Mouse (Mus musculus): ENCODE results near the gene Slc3a1. TPM values are rescaled to one million over a fixed set of nuclear protein-coding genes. Genes with fewer than 3 reads are reported as not detected.

The Slc3a1 gene
- polyA plus RNA-seq, 1 experiment = 289 TPM

DNA sequence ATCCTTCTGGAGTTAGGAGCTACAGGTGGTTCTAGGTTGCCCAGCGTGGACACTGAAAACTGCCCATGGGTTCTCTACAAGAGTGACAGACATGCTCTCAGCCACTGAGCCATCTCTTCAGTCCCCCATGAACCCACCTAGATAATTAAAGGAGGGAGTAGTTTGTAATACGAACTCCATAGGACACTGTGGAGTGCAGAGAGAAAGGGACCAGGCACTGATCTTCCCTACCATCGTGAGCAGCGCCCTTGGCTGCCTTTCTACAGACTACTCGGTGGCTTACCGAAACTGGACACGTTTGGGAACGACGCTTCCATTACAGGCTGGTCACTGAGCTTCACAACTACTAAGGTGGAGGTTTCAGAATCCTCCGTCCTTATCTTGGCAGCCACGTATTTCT, 52.6 kb downstream of the Slc3a1 start:
- no peaks in the 10 kb centered on the region for H3K27me3 ChIP-seq (replicated peaks; ENCODE audit: control insufficient read depth, insufficient read depth, low read length)
- WGBS = 94% methylated on average over 11 of the region's 11 CpGs
- H3K27ac ChIP-seq (ENCODE audit: insufficient read depth, low read depth, low read length) = no peak overlapping the region
- no peak for DNase-seq
- TF ChIP-seq CTCF (conservative IDR thresholded peaks at IDR 0.05; ENCODE audit: insufficient read depth, insufficient read length, low read depth, low read length) (no peak), POLR2A (IDR thresholded peaks at IDR 0.05; ENCODE audit: low read depth, low read length) (no peak)
- no peaks in the 10 kb centered on the region for H3K4me1 ChIP-seq (ENCODE audit: control insufficient read depth, insufficient read depth, low read length)
- no peak overlapping the region for H3K4me3 ChIP-seq (ENCODE audit: insufficient read depth, low read depth, low read length)
- peaks cover 4% of the 10 kb centered on the region; the same call in 1 of the 2 replicates for H3K36me3 ChIP-seq (ENCODE audit: control insufficient read depth, insufficient read depth, low read length)

DNA sequence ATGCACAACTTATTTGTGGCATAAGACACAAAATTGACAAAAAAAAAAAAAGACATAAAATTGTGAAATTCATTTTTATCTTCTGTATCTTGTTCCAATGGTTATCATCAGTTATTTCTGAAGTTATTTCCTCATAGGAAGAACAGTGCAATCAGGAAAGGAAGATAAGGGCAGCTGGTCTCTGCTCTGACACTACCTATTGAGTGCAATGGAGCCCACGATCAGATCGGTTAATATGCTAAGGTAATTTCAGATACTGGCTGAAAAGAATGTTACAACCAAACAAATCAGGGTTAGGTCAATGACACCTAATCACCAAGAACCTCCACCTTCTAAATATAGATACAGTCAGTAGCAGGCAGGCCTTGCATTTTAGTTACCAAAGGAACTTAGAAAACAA, 57.2 kb downstream of the Slc3a1 start:
- WGBS = 88% methylated on average over 2 of the region's 2 CpGs
- Histone ChIP-seq H3K27ac (ENCODE audit: insufficient read depth, low read depth, low read length) (no peak overlapping the region), H3K4me1 (ENCODE audit: control insufficient read depth, insufficient read depth, low read length) (no peaks in the 10 kb centered on the region), H3K36me3 (ENCODE audit: control insufficient read depth, insufficient read depth, low read length) (no peaks in the 10 kb centered on the region), H3K27me3 (replicated peaks; ENCODE audit: control insufficient read depth, insufficient read depth, low read length) (no peaks in the 10 kb centered on the region), H3K4me3 (ENCODE audit: insufficient read depth, low read depth, low read length) (no peak overlapping the region)
- no peak for DNase-seq
- TF ChIP-seq POLR2A (IDR thresholded peaks at IDR 0.05; ENCODE audit: low read depth, low read length) (no peak), CTCF (conservative IDR thresholded peaks at IDR 0.05; ENCODE audit: insufficient read depth, insufficient read length, low read depth, low read length) (no peak)

DNA sequence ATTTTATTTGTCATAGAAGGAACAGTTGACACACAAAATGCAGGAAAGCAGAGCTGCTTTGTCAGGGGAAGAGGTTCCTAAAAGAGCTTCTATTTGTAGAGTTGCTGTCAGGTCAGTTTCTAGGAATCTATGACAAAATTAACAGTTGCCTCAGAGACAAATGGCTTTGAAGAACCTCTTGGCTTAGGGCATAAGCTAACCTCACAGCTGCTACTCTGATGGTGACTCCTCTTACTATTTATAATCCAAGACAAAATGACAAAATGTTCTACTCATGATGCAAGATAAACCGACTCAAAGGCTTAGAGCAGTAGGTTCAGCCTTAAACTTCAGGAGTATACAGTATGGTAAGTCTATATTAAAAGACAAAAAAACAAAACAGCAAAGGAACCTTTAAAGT, 58.3 kb downstream of the Slc3a1 start:
- WGBS = 86% methylated on average over 1 of the region's 1 CpGs
- Histone ChIP-seq H3K4me1 (ENCODE audit: control insufficient read depth, insufficient read depth, low read length) (peaks cover 5% of the 10 kb centered on the region; the same call in 1 of the 2 replicates), H3K4me3 (ENCODE audit: insufficient read depth, low read depth, low read length) (no peak overlapping the region), H3K27ac (ENCODE audit: insufficient read depth, low read depth, low read length) (no peak overlapping the region), H3K36me3 (ENCODE audit: control insufficient read depth, insufficient read depth, low read length) (no peaks in the 10 kb centered on the region), H3K27me3 (replicated peaks; ENCODE audit: control insufficient read depth, insufficient read depth, low read length) (no peaks in the 10 kb centered on the region)
- no peak for TF ChIP-seq CTCF (conservative IDR thresholded peaks at IDR 0.05; ENCODE audit: insufficient read depth, insufficient read length, low read depth, low read length)
- TF ChIP-seq POLR2A (IDR thresholded peaks at IDR 0.05; ENCODE audit: low read depth, low read length) = no peak
- no peak for DNase-seq

DNA sequence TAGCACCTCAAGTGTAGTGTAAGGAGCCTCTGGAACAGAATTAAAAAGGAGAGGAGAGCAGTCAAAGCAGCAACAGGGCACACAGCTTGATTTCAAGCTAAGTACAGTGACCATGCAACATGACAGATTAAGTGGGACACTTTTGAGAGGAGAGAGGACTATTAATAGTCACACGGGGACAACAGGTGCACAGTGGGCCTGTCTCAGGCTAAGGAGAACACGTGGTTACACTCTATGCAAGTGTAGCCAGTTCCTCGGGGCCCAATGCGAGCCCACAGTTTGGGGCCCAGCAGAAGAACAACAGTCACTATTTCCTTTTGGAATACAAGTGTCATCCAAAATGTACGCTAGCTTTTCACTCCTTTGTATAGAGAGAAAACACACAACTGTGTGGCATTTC, 59.4 kb downstream of the Slc3a1 start:
- no peak overlapping the region for H3K4me3 ChIP-seq (ENCODE audit: insufficient read depth, low read depth, low read length)
- peaks cover 6% of the 10 kb centered on the region; the same call in 1 of the 2 replicates for H3K4me1 ChIP-seq (ENCODE audit: control insufficient read depth, insufficient read depth, low read length)
- no peak overlapping the region for H3K27ac ChIP-seq (ENCODE audit: insufficient read depth, low read depth, low read length)
- TF ChIP-seq CTCF (conservative IDR thresholded peaks at IDR 0.05; ENCODE audit: insufficient read depth, insufficient read length, low read depth, low read length) = no peak
- no peak for TF ChIP-seq POLR2A (IDR thresholded peaks at IDR 0.05; ENCODE audit: low read depth, low read length)
- no peak for DNase-seq
- 94% methylated on average over 5 of the region's 5 CpGs for whole genome bisulfite sequencing
- no peaks in the 10 kb centered on the region for H3K36me3 ChIP-seq (ENCODE audit: control insufficient read depth, insufficient read depth, low read length)
- no peaks in the 10 kb centered on the region for H3K27me3 ChIP-seq (replicated peaks; ENCODE audit: control insufficient read depth, insufficient read depth, low read length)

DNA sequence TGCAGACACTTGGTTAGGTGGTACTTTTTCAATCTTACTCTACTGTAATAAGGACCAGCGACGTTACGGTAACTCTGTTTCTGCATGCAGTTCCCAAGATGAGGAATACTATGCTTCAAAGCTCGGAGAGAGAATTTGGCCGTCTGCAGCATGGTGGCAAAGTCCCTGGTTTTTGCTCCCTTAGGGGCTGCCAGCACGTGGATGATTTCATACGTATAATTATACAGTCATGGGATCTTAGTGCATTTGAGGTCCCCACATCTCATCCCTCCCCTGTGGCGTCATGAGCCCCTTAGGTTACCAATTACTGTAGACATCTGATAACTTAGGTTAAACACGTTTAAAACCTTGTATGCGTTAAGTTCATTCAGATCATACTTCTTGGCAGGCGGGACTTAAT, 60.2 kb downstream of the Slc3a1 start:
- no peak overlapping the region for H3K27ac ChIP-seq (ENCODE audit: insufficient read depth, low read depth, low read length)
- WGBS = 86% methylated on average over 11 of the region's 11 CpGs
- no peaks in the 10 kb centered on the region for H3K27me3 ChIP-seq (replicated peaks; ENCODE audit: control insufficient read depth, insufficient read depth, low read length)
- H3K4me1 ChIP-seq (ENCODE audit: control insufficient read depth, insufficient read depth, low read length) = peaks cover 6% of the 10 kb centered on the region; the same call in 1 of the 2 replicates
- H3K4me3 ChIP-seq (ENCODE audit: insufficient read depth, low read depth, low read length) = no peak overlapping the region
- no peaks in the 10 kb centered on the region for H3K36me3 ChIP-seq (ENCODE audit: control insufficient read depth, insufficient read depth, low read length)
- no peak for TF ChIP-seq POLR2A (IDR thresholded peaks at IDR 0.05; ENCODE audit: low read depth, low read length)
- TF ChIP-seq CTCF (conservative IDR thresholded peaks at IDR 0.05; ENCODE audit: insufficient read depth, insufficient read length, low read depth, low read length) = no peak
- no peak for DNase-seq

DNA sequence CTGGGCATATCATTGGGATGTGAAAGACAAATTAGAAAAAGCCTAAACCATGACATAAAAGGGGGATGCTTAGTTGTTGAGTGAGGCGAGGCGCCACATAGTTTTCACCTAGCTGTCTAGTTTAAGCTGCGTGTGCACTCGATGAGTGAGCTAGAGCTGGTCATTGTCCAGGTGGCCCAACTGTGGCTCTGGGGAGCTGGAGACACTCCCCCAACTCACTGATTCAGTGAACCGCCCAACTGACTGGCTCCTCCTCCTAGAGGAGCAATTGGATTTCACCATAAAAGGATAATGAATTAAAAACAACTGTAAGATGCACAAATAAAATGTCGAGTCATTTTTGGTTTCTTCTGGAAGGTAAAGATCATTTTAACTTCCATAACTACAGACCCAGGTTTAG, 60.8 kb downstream of the Slc3a1 start:
- Histone ChIP-seq H3K27me3 (replicated peaks; ENCODE audit: control insufficient read depth, insufficient read depth, low read length) (no peaks in the 10 kb centered on the region), H3K4me3 (ENCODE audit: insufficient read depth, low read depth, low read length) (no peak overlapping the region), H3K4me1 (ENCODE audit: control insufficient read depth, insufficient read depth, low read length) (peaks cover 6% of the 10 kb centered on the region; the same call in 1 of the 2 replicates), H3K27ac (ENCODE audit: insufficient read depth, low read depth, low read length) (no peak overlapping the region), H3K36me3 (ENCODE audit: control insufficient read depth, insufficient read depth, low read length) (no peaks in the 10 kb centered on the region)
- DNase-seq = peak; percentile 15
- 47% methylated on average over 6 of the region's 6 CpGs for WGBS
- no peak for TF ChIP-seq CTCF (conservative IDR thresholded peaks at IDR 0.05; ENCODE audit: insufficient read depth, insufficient read length, low read depth, low read length)
- no peak for TF ChIP-seq POLR2A (IDR thresholded peaks at IDR 0.05; ENCODE audit: low read depth, low read length)

DNA sequence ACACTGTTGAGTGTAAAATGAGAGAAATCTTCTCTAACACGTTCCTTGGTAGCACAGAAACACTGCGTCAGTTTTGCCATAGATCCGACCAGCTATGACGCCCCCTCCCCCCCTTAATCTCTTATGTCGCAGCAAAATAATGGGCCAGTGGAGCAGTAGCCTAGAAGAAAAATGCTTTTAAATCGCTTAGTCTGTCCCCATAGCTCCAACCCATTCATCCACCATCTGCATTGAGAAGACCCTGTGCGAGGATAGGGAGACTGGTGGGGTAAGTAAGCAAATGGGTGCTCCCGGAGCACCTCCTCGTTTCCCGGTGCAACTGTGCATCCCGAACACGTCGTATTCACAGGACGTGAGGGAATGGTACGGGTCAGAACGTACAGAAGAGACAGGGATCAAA, 61.4 kb downstream of the Slc3a1 start:
- Histone ChIP-seq H3K4me3 (ENCODE audit: insufficient read depth, low read depth, low read length) (peak overlapping the region; percentile 93), H3K36me3 (ENCODE audit: control insufficient read depth, insufficient read depth, low read length) (no peaks in the 10 kb centered on the region), H3K27me3 (replicated peaks; ENCODE audit: control insufficient read depth, insufficient read depth, low read length) (no peaks in the 10 kb centered on the region), H3K4me1 (ENCODE audit: control insufficient read depth, insufficient read depth, low read length) (peaks cover 6% of the 10 kb centered on the region; the same call in 1 of the 2 replicates), H3K27ac (ENCODE audit: insufficient read depth, low read depth, low read length) (peak overlapping the region; percentile 49; the same call in 1 of the 2 replicates)
- DNase-seq = no peak
- under 1% methylated on average over 16 of the region's 16 CpGs for WGBS
- TF ChIP-seq CTCF (conservative IDR thresholded peaks at IDR 0.05; ENCODE audit: insufficient read depth, insufficient read length, low read depth, low read length) (no peak), POLR2A (IDR thresholded peaks at IDR 0.05; ENCODE audit: low read depth, low read length) (no peak)

Measured in kidney, adult 2 months (tissue).